Mouse (Mus musculus) spleen, postnatal 4 days (tissue): ENCODE measurements around the gene Cog7.

ENCODE experiments used
- DNase-seq, 2 experiments: peaks; one replicate each; pipeline ENCODE4 v3.0.0; 2022; ENCODE audit warnings: low spot score in 2 of 2

Gene Cog7

DNA sequence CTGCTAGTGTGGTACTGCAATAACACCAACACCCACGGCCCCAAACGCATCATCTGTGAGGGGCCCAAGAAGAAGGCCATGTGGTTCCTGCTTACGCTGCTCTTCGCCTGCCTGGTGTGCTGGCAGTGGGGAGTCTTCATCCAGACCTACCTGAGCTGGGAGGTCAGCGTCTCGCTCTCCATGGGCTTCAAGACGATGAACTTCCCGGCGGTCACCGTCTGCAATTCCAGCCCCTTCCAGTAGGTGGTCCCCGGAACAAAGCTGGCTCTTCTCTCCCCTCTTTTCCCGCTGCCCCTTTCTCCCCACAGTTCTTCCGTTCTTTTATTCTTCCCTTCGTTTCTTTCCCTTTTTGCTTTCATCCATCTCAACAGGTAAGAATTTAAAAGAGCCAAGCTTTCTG, 82.2 kb downstream of the Cog7 start:
- DNase-seq: peak in 1 of 2 experiments; percentile 73

DNA sequence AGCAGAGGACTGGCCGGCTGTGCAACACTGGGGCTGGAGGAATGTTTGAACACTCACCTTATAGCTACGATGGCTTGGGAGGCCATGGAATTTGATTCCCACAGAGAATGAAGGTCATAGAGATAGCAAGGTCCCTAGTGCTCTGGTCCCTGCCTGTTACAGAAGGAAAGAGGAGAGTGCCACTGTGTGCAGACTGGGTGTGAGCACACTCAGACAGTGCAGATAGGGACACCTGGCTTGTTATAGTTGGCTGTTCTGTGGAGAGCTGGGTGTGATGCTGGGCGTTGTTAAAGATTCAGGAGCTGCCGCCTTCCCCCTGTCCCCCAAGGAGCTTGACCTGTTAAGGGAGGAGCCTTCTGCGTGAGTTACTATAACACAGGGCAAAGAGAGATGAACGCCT, 84.8 kb downstream of the Cog7 start:
- no peak for DNase-seq

DNA sequence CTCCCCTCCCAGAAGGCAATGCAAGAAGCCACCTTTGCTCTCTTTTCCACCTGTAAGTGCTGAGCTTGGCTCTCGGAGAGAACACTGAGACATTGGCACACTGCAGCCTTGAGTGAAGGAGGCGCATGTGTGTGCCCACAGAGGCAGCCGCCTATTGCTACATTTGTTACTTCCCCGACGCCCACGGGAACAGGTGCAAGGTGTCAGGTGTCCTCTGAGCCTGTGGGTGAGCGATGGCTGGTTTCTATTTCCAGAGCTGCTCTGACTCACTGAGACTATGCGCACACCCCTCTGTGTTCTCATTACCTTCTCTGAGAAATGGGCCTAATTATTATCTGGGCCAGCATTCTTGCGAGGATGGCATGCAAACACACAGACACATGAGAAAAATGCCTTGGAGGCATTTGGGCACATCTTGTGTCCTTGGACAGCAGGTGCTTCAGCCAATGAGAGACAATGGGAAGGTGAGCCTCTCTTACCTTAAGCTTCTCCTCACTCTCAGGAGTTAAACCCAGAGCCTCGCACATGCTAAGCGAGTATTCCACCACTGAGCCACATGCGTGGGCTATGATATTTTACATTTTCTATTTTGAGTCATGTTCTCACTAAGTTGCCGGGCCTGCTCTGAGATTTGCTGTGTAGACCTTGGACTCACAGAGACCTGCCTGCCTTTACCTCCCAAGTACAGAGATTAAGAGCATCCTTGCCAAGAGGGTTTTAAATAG, 90.7 kb downstream of the Cog7 start:
- DNase-seq: no peak

DNA sequence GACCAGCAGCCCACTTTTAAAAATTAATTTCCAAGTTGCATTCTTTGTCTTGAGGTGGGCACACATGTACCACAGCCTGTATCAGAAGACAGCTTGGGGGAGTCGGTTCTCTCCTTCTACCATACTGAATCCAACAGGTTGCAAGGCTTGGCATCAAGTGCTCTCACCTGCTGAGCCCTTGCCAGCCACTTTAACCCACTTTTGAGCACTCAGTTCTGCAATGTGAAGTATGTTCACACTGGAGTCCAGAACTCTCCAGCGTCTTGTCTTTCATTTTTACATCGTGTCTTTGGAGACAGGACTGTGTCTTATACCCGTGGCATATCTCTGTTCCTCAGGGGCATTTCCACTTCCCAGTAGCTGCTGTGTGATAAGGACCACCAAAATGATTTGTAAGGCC, 101.3 kb downstream of the Cog7 start:
- DNase-seq: no peak

DNA sequence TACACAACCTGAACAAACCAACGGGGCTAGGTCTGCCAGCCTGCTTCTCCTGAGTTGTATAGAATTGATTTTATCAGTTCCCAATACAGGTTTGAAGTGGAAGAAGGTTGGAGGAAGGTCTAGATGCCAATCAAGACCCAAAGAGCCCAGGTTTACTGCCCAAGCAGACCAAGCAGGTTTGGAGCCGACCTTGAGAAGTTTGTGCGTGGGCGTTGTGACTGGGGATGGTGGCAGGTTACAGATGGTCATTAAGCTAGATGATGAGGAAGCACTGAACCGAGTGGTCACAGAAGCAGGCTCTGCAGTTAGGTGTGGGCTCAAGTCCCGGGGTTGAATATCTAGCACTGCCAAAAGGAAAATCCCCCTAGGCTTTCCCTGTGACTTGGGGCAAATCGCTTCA, 106.7 kb downstream of the Cog7 start:
- no peak for DNase-seq

DNA sequence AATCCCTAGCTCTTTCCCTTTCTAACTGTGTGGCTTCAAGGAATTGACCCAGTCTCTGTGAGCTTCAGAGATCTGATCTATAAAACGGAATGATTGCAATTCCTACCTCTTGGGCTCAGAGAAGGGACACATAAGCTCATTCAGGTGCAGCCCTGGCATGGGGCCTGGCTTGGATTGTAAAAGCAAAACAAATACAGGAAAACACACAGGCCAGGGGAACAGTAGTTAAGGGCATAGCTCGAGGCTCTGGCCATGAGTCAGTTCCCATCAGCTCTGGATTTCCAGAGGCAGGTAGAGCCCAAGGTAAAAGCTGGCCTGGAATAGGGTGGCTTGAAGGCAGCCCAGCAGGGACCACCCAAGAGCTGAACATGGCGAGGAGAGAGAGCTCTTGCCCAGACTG, 107.5 kb downstream of the Cog7 start:
- DNase-seq: no peak

DNA sequence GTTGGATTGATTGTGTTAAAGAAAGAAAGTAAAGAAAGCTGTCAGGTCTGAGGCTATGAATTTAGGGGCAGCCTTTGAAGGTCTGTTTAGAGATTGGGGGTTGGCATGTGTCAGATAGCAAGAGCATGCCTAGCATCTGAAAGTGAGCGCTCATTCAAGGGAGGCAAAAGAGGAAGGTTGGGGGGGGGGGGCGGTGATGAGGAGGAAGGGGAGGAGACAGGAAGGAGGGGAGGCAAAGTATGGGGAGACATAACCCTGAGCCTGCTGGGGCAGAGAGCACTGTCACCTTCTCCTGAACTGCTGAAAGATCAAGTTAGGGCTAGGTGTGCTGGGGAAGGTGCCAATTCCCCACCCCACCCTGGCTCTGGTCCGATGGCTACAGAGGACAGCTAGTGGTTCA, 109.9 kb downstream of the Cog7 start:
- no peak for DNase-seq

DNA sequence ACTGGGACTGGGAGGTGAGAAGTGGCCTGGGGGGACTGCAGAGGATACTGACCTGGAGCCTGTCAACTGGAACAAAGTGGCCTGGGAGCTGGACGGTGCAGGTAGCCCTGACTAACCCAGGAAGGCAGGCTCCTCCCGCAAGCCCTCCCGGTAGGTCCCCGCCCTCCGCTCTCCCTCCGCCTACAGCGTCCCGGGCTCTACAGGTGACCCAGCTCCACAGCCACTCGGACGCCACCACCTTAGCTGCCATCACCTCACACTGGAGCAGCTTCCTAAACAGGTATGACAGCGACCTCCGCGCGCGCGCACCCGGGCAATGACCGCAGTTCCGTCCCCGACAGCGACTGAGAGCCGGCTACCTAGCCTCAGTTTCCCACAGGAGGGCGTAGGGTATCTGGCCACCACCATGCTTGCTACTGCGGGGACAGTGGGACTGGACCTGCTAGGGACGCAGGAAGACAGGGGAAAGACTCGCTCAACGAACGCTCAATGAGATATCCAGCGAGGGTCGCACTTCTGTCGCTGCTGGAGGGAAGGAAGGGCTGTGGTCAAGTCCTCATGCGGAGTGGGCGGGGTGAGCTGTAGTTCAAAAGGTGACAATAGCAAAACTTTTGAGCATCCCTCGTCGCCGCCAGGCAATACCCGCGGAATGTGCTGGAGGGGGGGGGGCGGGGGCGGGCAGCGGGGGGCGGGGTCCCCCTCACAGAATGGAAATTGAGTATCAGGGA, 116.5 kb downstream of the Cog7 start, which contains the start of gene Scnn1b:
TSS of gene Scnn1b (plus strand) at position 181 of the 728 bp plus-strand sequence.
- no peak for DNase-seq

DNA sequence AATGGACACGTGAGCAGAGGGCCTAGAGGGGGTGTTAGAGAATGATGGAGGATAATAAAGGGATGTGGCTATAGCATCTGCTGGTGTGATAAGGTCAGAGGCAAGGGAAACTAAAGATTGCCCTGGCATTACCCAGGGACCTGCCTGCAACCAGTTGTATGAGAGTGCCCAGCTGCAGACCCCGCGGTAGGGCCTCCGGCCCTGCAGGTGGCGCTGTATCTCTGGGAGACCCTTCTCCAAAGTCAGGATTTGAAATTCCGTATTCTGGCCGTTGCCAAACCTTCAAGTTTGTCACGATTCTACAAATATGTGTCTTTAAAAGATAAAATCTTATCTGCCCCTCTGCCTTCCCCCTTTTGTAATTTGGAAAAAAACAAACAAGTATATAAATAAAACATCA, 122.6 kb downstream of the Cog7 start:
- DNase-seq: no peak

DNA sequence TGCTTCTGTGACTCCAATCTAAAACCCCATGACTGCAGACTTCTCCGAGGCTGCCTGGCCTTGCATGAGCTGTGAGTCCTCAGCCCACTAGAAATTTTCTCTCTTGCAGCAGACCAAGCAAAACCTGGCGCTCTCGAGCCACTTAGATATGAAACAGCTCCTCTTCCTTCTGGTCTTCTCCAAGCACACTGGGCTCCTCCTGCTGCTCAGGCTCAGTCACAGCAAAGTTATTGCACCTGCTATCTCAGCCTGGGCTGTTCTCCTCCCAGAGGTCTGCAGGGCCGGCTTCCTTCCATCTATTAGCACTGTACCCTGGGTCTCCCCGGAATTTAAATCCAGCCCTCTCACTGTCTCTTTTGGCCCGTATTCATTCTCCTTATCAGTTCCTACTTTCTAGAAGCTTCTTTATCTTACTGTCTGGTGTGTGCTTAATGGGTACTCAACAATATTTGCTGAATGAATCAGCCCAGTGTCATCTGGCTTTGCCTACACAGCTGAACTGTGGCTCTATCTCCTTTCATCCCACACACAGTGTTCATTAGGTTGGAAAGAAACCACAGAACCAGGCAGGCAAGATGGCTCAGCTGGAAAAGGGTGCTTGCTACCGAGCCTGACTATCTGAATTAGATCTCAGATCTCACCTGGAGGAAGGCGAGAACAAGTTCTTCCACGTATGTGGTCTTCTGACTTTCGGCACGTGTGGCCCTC, 124.2 kb downstream of the Cog7 start:
- DNase-seq: no peak

DNA sequence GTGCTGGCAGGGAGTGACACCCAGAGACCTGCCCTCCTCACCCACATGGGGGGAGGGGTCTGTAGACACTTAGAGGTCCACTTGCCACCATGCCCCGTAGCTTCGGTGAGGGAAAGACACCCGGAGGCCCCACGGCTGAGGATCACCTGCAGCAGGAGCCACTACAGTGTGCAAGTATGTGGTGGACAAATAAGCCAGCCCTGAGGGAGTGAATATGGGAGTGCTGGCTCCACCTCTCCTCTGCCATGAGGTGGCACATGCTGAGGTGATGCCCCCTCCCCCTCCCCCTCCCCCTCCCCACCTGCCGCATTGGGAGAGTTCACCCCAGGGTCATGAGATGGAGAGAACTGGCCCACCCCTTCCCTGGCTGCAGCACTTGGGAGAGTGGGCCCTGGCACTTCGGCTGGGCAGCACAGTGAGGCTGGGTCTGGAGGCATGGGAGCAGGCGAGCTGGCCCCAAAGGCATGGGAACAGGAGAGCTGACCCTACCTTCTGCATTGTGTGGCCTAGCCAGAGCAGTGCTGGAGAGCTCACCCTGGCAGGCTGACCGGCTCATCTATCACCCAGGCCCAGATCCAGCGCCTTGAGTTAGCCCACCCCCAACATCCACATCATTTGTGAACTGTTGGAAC, 132.9 kb downstream of the Cog7 start:
- no peak for DNase-seq

DNA sequence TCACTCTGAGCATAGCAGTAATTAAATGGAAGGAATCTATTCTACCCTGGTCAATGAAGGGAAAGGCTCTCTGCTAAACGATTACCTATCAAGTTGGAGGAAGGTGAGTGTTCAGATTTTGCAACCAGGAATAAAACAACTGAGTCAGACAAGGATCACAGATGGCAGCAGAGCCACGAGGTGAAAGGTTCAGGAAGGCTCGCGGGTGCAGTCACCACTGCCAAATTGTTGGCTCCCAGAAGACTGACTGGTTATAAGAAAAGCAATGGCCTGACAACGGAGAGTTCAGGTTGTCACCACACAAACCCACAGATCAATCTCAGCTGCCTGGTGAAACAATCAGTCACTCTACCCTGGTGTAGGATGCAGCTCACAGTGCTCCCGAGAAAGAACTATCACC, 135.5 kb downstream of the Cog7 start:
- DNase-seq: no peak

DNA sequence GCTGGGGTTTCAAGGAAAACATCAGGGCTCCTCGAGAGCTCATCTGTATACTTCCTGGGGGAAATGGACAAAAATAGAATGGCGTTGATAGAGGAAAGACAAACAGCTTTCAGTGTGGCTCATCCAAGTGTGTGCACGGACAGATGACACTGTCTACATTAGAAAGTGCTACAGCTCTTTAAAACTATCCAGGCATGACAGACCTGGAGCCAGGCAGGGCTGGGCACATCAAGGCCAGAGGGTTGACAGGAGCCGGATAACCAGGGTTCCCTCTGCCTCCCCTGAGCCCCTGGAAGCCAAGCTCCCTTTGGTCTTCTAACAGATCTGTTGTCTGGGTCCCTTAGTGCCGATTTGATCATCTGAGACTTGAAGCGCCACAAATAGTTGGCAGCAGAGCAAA, 139.3 kb downstream of the Cog7 start:
- no peak for DNase-seq

DNA sequence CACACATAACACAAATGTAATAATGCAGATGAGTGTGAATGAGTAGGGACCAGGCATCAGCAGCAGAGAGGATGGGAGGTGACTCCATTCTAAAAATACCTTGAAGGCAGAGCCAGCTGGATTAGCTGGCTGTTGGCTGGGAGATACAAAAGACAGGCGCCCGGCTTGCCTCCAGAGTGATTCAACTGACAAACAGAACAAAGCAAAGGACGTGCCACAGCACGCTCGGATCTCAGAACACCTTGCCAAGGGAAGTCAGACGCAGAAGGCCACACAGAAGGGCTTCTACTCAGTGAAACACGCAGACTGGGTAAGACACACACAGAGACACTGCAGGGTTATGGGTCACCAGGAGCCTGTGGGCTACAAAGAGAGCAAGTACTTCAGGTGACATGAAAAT, 140.7 kb downstream of the Cog7 start:
- no peak for DNase-seq

DNA sequence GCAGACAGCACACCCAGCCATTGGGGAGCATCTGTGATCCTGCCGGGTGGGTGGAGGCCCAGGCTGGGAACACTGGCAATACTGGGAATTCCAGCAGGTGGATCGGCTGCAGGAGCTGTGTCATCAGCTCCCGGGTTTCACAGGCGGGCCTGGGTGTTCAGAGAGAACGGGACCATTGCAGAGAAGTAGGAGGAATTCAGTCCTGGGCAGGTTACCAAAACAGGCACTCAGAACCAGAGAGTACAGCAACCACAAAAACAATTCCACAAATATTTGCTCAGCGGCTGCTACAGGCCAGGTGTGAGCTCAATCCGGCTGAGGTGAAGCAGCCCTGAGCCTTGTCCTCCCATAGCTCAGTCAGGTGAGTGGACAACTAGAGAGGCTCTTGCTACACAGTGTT, 144.7 kb downstream of the Cog7 start:
- DNase-seq: no peak

DNA sequence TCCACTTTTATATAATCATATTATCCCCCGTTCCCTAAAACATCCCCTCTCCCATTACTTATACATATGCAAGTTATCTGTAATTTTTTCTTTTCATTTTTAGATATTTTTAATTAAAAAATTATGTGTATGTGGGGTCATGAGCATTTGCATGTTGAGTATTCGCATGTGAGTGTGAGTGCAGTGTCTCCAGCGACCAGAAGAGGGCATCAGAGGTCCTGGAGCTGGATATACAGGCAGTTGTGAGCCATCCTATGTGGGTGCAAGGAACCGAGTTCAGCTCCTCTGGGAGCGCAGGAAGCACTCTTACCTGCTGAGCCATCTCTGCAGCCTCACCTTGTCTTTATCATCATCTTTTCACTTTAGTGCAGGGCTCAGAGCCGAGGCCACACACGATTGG, 146.1 kb downstream of the Cog7 start:
- no peak for DNase-seq
